Mouse (Mus musculus): ENCODE measurements around the gene Glt1d1. TPM values are rescaled to one million over a fixed set of nuclear protein-coding genes. Genes with fewer than 3 reads are reported as not detected.

The Glt1d1 gene
- total RNA-seq, 2 experiments from 2014 or later: not detected

Other genes with a start within 250 kb of the Glt1d1 start
- gene Slc15a4, start 635 bp downstream of the Glt1d1 start, total RNA-seq (2021): 10 to 100 TPM; 19.2 to 22.4 TPM